Mouse (Mus musculus) neutrophil, adult 83 days (primary cell): ENCODE results near the gene Actn1. TPM values are rescaled to one million over a fixed set of nuclear protein-coding genes. Genes with fewer than 3 reads are reported as not detected.

ENCODE experiments used
- total RNA-seq, 2 experiments: library from RNA; stranded (reverse); gene quantifications; one replicate each; pipeline ENCODE4 v1.2.4; 2023

Gene Actn1
- total RNA-seq, result 100 to 1,000 TPM; 390 to 391 TPM

DNA sequence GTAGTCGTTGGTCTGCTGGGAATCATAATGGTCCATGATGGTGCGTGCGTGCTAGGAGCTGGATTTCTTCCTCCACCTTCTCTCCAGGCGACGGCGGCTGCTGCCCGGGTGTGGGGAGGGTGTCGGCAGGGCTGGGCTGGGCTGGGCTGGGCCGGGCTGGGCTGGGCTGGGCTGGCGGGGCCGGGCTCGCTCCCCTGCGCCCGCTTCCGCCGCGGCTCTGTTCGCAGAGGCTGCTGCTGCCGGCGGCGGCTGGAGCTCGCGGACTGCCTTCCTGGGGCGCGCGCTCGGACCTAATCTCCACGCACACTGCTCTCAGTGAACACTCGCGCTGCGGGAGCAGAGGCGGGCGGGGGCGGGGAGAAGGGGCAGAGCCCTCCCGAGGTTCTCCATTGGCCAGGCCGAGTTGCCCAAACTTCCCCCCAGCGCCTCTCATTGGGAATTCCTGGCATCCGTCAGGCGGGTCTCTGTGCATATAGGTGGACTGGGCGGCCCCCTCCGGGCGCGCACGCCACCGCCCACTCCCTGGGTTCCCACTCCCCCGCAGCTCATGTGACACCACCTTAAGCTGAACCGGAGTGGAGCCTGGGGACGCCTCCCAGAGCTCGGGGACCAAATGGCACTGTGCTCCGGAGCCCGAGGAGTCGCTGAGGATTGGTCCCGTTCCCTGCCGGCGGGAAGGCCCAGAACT, at the start of gene Actn1:
Gene Actn1, minus strand, starts transcription at position 316 of the 688 bp plus-strand sequence.

Other genes starting within 250 kb of the Actn1 start
- gene Zfp36l1, start 147.4 kb downstream of the Actn1 start, total RNA-seq, result 10 to 100 TPM; 19.6 to 46.4 TPM
- gene Dcaf5, start 176.2 kb upstream of the Actn1 start, total RNA-seq, result 10 to 100 TPM; 21.1 to 29.2 TPM
- gene Exd2, start 202.7 kb upstream of the Actn1 start, total RNA-seq, result 10 to 100 TPM; 12.1 to 12.3 TPM